Mouse (Mus musculus) erythroid progenitor cell, adult 5-6 weeks (primary cell): ENCODE data around the gene Tmem41b. TPM values are rescaled to one million over a fixed set of nuclear protein-coding genes. Genes with fewer than 3 reads are reported as not detected.

Experiments
- ATAC-seq: replicated peaks from 2 replicates; pipeline ENCODE4 v1.8.0; 2016; ENCODE audit warnings: moderate number of reproducible peaks, mild to moderate bottlenecking, moderate TSS enrichment, inconsistent platforms; ENCODE audit not compliant: poor library complexity, low FRiP score, severe bottlenecking
- total RNA-seq, 2 experiments: library from RNA; stranded (forward) in 1 of 2; stranded (reverse) in 1 of 2; fragments of 150-400 nt in 1 of 2; fragments of 186-747, 209-891 nt in 1 of 2; gene quantifications; 2 replicates each; pipeline versions ENCODE4 v1.2.3 to v1.2.4; 2015 to 2017; ENCODE audit warnings: low replicate concordance in 2 of 2

The Tmem41b gene
- total RNA-seq, 2 experiments from 2014 or later = 49.9 to 76.3 TPM

- ATAC-seq = no peak
These were observed 42.2 kb downstream of the Tmem41b start for GRCm38 (mm10) chr7:109944421-109945034.

GRCm38 (mm10) chr7:109929628-109930027 is 57.1 kb downstream of the Tmem41b start:
- ATAC-seq = no peak

GRCm38 (mm10) chr7:109928365-109928764 is 58.4 kb downstream of the Tmem41b start:
- no peak for ATAC-seq

- ATAC-seq = no peak
These were observed 61.8 kb downstream of the Tmem41b start for GRCm38 (mm10) chr7:109924965-109925364.

- no peak for ATAC-seq
These were observed 63.8 kb downstream of the Tmem41b start for GRCm38 (mm10) chr7:109922889-109923288.

Other genes with a start within 250 kb of the Tmem41b start
- gene Tmem9b, start 234.1 kb downstream of the Tmem41b start, total RNA-seq (2015; ENCODE audit: low replicate concordance) = 57.8 and 63.1 TPM in 2 replicates
- 22.2 and 22.6 TPM in 2 replicates for gene Tmem9b, start 234.1 kb downstream of the Tmem41b start, total RNA-seq (2017; ENCODE audit: low replicate concordance)
- gene Nrip3, start 204.9 kb downstream of the Tmem41b start, total RNA-seq (2015; ENCODE audit: low replicate concordance) = 18.9 and 22.0 TPM in 2 replicates
- 25.0 and 38.0 TPM in 2 replicates for gene Nrip3, start 204.9 kb downstream of the Tmem41b start, total RNA-seq (2017; ENCODE audit: low replicate concordance)
- gene Scube2, start 121.2 kb downstream of the Tmem41b start, total RNA-seq (2015; ENCODE audit: low replicate concordance) = not detected in 2 replicates
- gene Scube2, start 121.2 kb downstream of the Tmem41b start, total RNA-seq (2017; ENCODE audit: low replicate concordance) = not detected in 2 replicates
- 35.2 and 40.4 TPM in 2 replicates for gene Dennd5a, start 26.5 kb downstream of the Tmem41b start, total RNA-seq (2015; ENCODE audit: low replicate concordance)
- 22.4 and 24.8 TPM in 2 replicates for gene Dennd5a, start 26.5 kb downstream of the Tmem41b start, total RNA-seq (2017; ENCODE audit: low replicate concordance)
- 29.9 and 34.0 TPM in 2 replicates for gene Ipo7, start 31.3 kb upstream of the Tmem41b start, total RNA-seq (2015; ENCODE audit: low replicate concordance)
- 45.9 and 69.8 TPM in 2 replicates for gene Ipo7, start 31.3 kb upstream of the Tmem41b start, total RNA-seq (2017; ENCODE audit: low replicate concordance)
- gene Zfp143, start 74.3 kb upstream of the Tmem41b start, total RNA-seq (2015; ENCODE audit: low replicate concordance) = 25.2 and 34.6 TPM in 2 replicates
- gene Zfp143, start 74.3 kb upstream of the Tmem41b start, total RNA-seq (2017; ENCODE audit: low replicate concordance) = 21.8 and 38.1 TPM in 2 replicates
- 34.6 and 54.9 TPM in 2 replicates for gene Wee1, start 135.1 kb upstream of the Tmem41b start, total RNA-seq (2015; ENCODE audit: low replicate concordance)
- 22.3 and 28.8 TPM in 2 replicates for gene Wee1, start 135.1 kb upstream of the Tmem41b start, total RNA-seq (2017; ENCODE audit: low replicate concordance)
- 10.5 and 11.7 TPM in 2 replicates for gene Swap70, start 234.8 kb upstream of the Tmem41b start, total RNA-seq (2015; ENCODE audit: low replicate concordance)
- gene Swap70, start 234.8 kb upstream of the Tmem41b start, total RNA-seq (2017; ENCODE audit: low replicate concordance) = 10.5 and 18.2 TPM in 2 replicates